Mouse (Mus musculus) bone marrow, adult 2 months (tissue): ENCODE measurements around the gene Syt1.

ENCODE experiments used
- CTCF ChIP-seq: fragments of 200-500 bp; IDR thresholded peaks from 2 replicates; pipeline ENCODE4 v1.5.1; 2011; ENCODE audit warnings: low read length, control low read depth; ENCODE audit not compliant: control insufficient read depth, insufficient read depth
- POLR2A ChIP-seq: fragments of 200-500 bp; IDR thresholded peaks from 2 replicates; pipeline ENCODE4 v1.6.1; 2011; ENCODE audit warnings: low read depth, mild to moderate bottlenecking, control low read depth, low read length, borderline replicate concordance; ENCODE audit not compliant: control insufficient read depth

GRCm38 (mm10) chr10:108780614-108781013 is 230.2 kb downstream of the Syt1 start:
- no peak for TF ChIP-seq POLR2A
- no peak for TF ChIP-seq CTCF
